Mouse (Mus musculus): ENCODE results near the gene St6galnac3. TPM values are rescaled to one million over a fixed set of nuclear protein-coding genes. Genes with fewer than 3 reads are reported as not detected.

St6galnac3 gene
- total and polyA plus RNA-seq, 2 experiments from 2014 or later: 6.9 to 11.9 TPM

- Histone ChIP-seq H3K4me3 (ENCODE audit: low read depth, low read length) (no peak overlapping the region), H3K27me3 (ENCODE audit: insufficient read depth, low read length) (no peaks in the 10 kb centered on the region), H3K36me3 (ENCODE audit: insufficient read depth, low read length) (no peaks in the 10 kb centered on the region), H3K9me3 (ENCODE audit: low read length) (no peaks in the 10 kb centered on the region), H3K9ac (replicated peaks; ENCODE audit: low read length, poor library complexity, severe bottlenecking) (no peak overlapping the region), H3K4me1 (ENCODE audit: insufficient read depth, low read length) (no peaks in the 10 kb centered on the region; the same call in 1 of the 2 replicates), H3K27ac (ENCODE audit: low read depth, low read length) (no peak overlapping the region), H3K4me2 (ENCODE audit: low read depth, low read length, poor library complexity, severe bottlenecking) (no peak overlapping the region)
- ATAC-seq (ENCODE audit: low FRiP score): no peak
- no peak for DNase-seq (ENCODE audit: low spot score)
- TF ChIP-seq CTCF (IDR thresholded peaks at IDR 0.05): no peak
- 77% methylated on average over 3 of the region's 3 CpGs for WGBS
These were observed 72.1 kb downstream of the St6galnac3 start for GRCm38 (mm10) chr3:153652850-153653249.

GRCm38 (mm10) chr3:153648713-153649112, 76.3 kb downstream of the St6galnac3 start:
- H3K27ac ChIP-seq (ENCODE audit: low read depth, low read length): no peak overlapping the region
- H3K27me3 ChIP-seq (ENCODE audit: insufficient read depth, low read length): no peaks in the 10 kb centered on the region
- no peak overlapping the region for H3K4me2 ChIP-seq (ENCODE audit: low read depth, low read length, poor library complexity, severe bottlenecking)
- no peak for TF ChIP-seq CTCF (IDR thresholded peaks at IDR 0.05)
- WGBS: 52% methylated on average over 8 of the region's 8 CpGs
- DNase-seq (ENCODE audit: low spot score) (no peak), ATAC-seq (ENCODE audit: low FRiP score) (0 out of 2 replicates have a peak, but pooled peaks have one; percentile 14)
- H3K9me3 ChIP-seq (ENCODE audit: low read length): no peaks in the 10 kb centered on the region
- H3K4me3 ChIP-seq (ENCODE audit: low read depth, low read length): no peak overlapping the region
- no peaks in the 10 kb centered on the region for H3K36me3 ChIP-seq (ENCODE audit: insufficient read depth, low read length)
- H3K4me1 ChIP-seq (ENCODE audit: insufficient read depth, low read length): peaks cover under 1% of the 10 kb centered on the region; the same call in 1 of the 2 replicates
- H3K9ac ChIP-seq (replicated peaks; ENCODE audit: low read length, poor library complexity, severe bottlenecking): 0 out of 2 replicates have a peak overlapping the region, but pooled peaks have one; percentile 13

GRCm38 (mm10) chr3:153645803-153646202, 79.2 kb downstream of the St6galnac3 start:
- Histone ChIP-seq H3K9me3 (ENCODE audit: low read length) (no peaks in the 10 kb centered on the region), H3K9ac (replicated peaks; ENCODE audit: low read length, poor library complexity, severe bottlenecking) (no peak overlapping the region), H3K4me3 (ENCODE audit: low read depth, low read length) (no peak overlapping the region), H3K27ac (ENCODE audit: low read depth, low read length) (no peak overlapping the region), H3K36me3 (ENCODE audit: insufficient read depth, low read length) (no peaks in the 10 kb centered on the region), H3K4me1 (ENCODE audit: insufficient read depth, low read length) (peaks cover 6% of the 10 kb centered on the region; the same call in 1 of the 2 replicates), H3K4me2 (ENCODE audit: low read depth, low read length, poor library complexity, severe bottlenecking) (no peak overlapping the region), H3K27me3 (ENCODE audit: insufficient read depth, low read length) (no peaks in the 10 kb centered on the region)
- ATAC-seq (ENCODE audit: low FRiP score): no peak
- TF ChIP-seq CTCF (IDR thresholded peaks at IDR 0.05): no peak
- DNase-seq (ENCODE audit: low spot score): no peak
- WGBS: 66% methylated on average over 7 of the region's 7 CpGs

GRCm38 (mm10) chr3:153643822-153644519, 81.0 kb downstream of the St6galnac3 start:
- DNase-seq (ENCODE audit: low spot score) (no peak), ATAC-seq (ENCODE audit: low FRiP score) (no peak)
- peaks cover 6% of the 10 kb centered on the region; the same call in 1 of the 2 replicates for H3K4me1 ChIP-seq (ENCODE audit: insufficient read depth, low read length)
- no peak overlapping the region for H3K4me3 ChIP-seq (ENCODE audit: low read depth, low read length)
- peak overlapping the region; percentile 55 for H3K27ac ChIP-seq (ENCODE audit: low read depth, low read length)
- no peaks in the 10 kb centered on the region for H3K36me3 ChIP-seq (ENCODE audit: insufficient read depth, low read length)
- H3K27me3 ChIP-seq (ENCODE audit: insufficient read depth, low read length): no peaks in the 10 kb centered on the region
- no peak overlapping the region for H3K4me2 ChIP-seq (ENCODE audit: low read depth, low read length, poor library complexity, severe bottlenecking)
- 50% methylated on average over 20 of the region's 20 CpGs for WGBS
- TF ChIP-seq CTCF (IDR thresholded peaks at IDR 0.05): no peak
- H3K9ac ChIP-seq (replicated peaks; ENCODE audit: low read length, poor library complexity, severe bottlenecking): no peak overlapping the region
- no peaks in the 10 kb centered on the region for H3K9me3 ChIP-seq (ENCODE audit: low read length)

DNA sequence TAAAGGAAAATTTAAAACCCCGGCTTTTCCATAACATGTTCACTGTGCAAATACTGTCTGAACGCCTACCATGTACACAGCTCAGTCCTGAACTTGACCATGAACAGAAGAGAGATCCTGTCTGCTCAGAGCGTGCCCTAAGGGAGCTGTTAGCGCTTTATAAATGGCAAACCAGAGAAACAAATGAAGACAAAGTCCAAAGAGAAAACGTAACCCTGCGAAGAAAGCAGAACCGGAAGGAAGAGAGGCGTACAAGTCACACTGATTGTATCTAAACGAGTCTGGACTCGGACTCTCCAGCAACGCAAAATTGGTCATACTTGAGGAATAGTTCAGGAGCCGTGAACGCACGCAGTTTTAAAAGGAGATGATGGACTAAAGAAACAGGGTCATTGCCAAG, 82.1 kb downstream of the St6galnac3 start:
- Histone ChIP-seq H3K4me1 (ENCODE audit: insufficient read depth, low read length) (peaks cover 6% of the 10 kb centered on the region; the same call in 1 of the 2 replicates), H3K9me3 (ENCODE audit: low read length) (no peaks in the 10 kb centered on the region), H3K9ac (replicated peaks; ENCODE audit: low read length, poor library complexity, severe bottlenecking) (no peak overlapping the region), H3K27me3 (ENCODE audit: insufficient read depth, low read length) (no peaks in the 10 kb centered on the region), H3K27ac (ENCODE audit: low read depth, low read length) (no peak overlapping the region), H3K36me3 (ENCODE audit: insufficient read depth, low read length) (no peaks in the 10 kb centered on the region), H3K4me3 (ENCODE audit: low read depth, low read length) (no peak overlapping the region), H3K4me2 (ENCODE audit: low read depth, low read length, poor library complexity, severe bottlenecking) (no peak overlapping the region)
- ATAC-seq (ENCODE audit: low FRiP score): no peak
- no peak for TF ChIP-seq CTCF (IDR thresholded peaks at IDR 0.05)
- no peak for DNase-seq (ENCODE audit: low spot score)
- WGBS: 93% methylated on average over 14 of the region's 14 CpGs

- ATAC-seq (ENCODE audit: low FRiP score) (no peak), DNase-seq (ENCODE audit: low spot score) (no peak)
- no peaks in the 10 kb centered on the region for H3K36me3 ChIP-seq (ENCODE audit: insufficient read depth, low read length)
- H3K27ac ChIP-seq (ENCODE audit: low read depth, low read length): no peak overlapping the region
- TF ChIP-seq CTCF (IDR thresholded peaks at IDR 0.05): no peak
- no peaks in the 10 kb centered on the region for H3K27me3 ChIP-seq (ENCODE audit: insufficient read depth, low read length)
- no peak overlapping the region for H3K4me2 ChIP-seq (ENCODE audit: low read depth, low read length, poor library complexity, severe bottlenecking)
- H3K4me3 ChIP-seq (ENCODE audit: low read depth, low read length): no peak overlapping the region
- H3K4me1 ChIP-seq (ENCODE audit: insufficient read depth, low read length): peaks cover 6% of the 10 kb centered on the region; the same call in 1 of the 2 replicates
- no peak overlapping the region for H3K9ac ChIP-seq (replicated peaks; ENCODE audit: low read length, poor library complexity, severe bottlenecking)
- 44% methylated on average over 5 of the region's 5 CpGs for WGBS
- H3K9me3 ChIP-seq (ENCODE audit: low read length): no peaks in the 10 kb centered on the region
These were observed 83.2 kb downstream of the St6galnac3 start for GRCm38 (mm10) chr3:153641805-153642204.

Data from midbrain, postnatal 0 days (tissue).